Mouse (Mus musculus) bone marrow, adult 2 months (tissue): ENCODE data around the gene Cdr2l. TPM values are rescaled to one million over a fixed set of nuclear protein-coding genes. Genes with fewer than 3 reads are reported as not detected.

Source experiments
- H3K27ac ChIP-seq: fragments of 200-500 bp; 2 replicates; pipeline ENCODE4 v1.5.1; 2012; ENCODE audit warnings: low read depth, mild to moderate bottlenecking, control low read depth, inconsistent platforms, low read length; ENCODE audit not compliant: control insufficient read depth, poor library complexity, insufficient read depth
- H3K4me1 ChIP-seq: fragments of 200-500 bp; 2 replicates; pipeline ENCODE4 v1.6.1; 2011; ENCODE audit warnings: low read length; ENCODE audit not compliant: control insufficient read depth, insufficient read depth
- H3K4me3 ChIP-seq: fragments of 200-500 bp; replicated peaks from 2 replicates; pipeline ENCODE3; 2011; ENCODE audit warnings: mild to moderate bottlenecking, low read depth, low read length, control low read depth; ENCODE audit not compliant: control insufficient read depth
- CTCF ChIP-seq: fragments of 200-500 bp; IDR thresholded peaks from 2 replicates; pipeline ENCODE4 v1.5.1; 2011; ENCODE audit warnings: low read length, control low read depth; ENCODE audit not compliant: control insufficient read depth, insufficient read depth
- POLR2A ChIP-seq: fragments of 200-500 bp; IDR thresholded peaks from 2 replicates; pipeline ENCODE4 v1.6.1; 2011; ENCODE audit warnings: low read depth, mild to moderate bottlenecking, control low read depth, low read length, borderline replicate concordance; ENCODE audit not compliant: control insufficient read depth
- WGBS: fragments of 180-500 bp; shearing (Covaris S2); methylation state at CpG from one replicate; pipeline ENCODE4 v1.1.7; 2018; 5-methylcytosine and 5-hydroxymethylcytosine counted together
- polyA plus RNA-seq: library from polyadenylated mRNA; stranded (reverse); fragments of >200 nt; gene quantifications from 2 replicates; pipeline ENCODE4 v1.2.4, GENCODE M21; 2011; ENCODE audit warnings: low replicate concordance; ENCODE audit not compliant: missing spikeins, insufficient read depth, insufficient read length

The Cdr2l gene
- polyA plus RNA-seq, 1 experiment = 3.1 TPM

- TF ChIP-seq POLR2A (no peak), CTCF (no peak)
- no peak overlapping the region for H3K27ac ChIP-seq
- 78% methylated on average over 7 of the region's 7 CpGs for WGBS
- no peaks in the 10 kb centered on the region for H3K4me1 ChIP-seq
- no peak overlapping the region for H3K4me3 ChIP-seq
Observed at GRCm38 (mm10) chr11:115391358-115391757, 9.6 kb downstream of the Cdr2l start.

- peaks cover 2% of the 10 kb centered on the region for H3K4me1 ChIP-seq
- no peak overlapping the region for H3K27ac ChIP-seq
- TF ChIP-seq POLR2A = no peak
- no peak for TF ChIP-seq CTCF
- H3K4me3 ChIP-seq = no peak overlapping the region
- WGBS = 82% methylated on average over 34 of the region's 34 CpGs
Observed at GRCm38 (mm10) chr11:115393721-115394325, 12.1 kb downstream of the Cdr2l start.

DNA sequence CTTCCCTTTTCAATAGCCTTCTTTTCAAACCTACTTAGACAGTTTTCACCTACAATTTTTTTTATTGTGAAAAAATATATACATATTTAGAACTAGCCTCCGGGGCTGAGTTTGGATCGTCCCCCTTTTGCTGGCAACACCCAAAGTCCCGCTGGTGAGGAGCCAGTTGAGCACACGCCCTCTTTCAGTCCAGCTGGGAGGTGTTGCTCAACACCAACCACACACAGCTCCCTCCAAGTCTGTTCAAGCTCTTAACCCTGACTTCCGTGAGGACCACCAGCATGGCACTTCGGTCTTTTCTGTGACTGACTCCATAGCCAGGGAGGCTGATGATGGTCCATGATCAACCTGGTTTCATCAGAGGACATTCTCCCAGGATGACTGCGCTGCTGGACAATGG, 16.4 kb downstream of the Cdr2l start:
- no peak overlapping the region for H3K27ac ChIP-seq
- peaks cover 2% of the 10 kb centered on the region for H3K4me1 ChIP-seq
- WGBS = 37% methylated on average over 7 of the region's 7 CpGs
- TF ChIP-seq POLR2A (no peak), CTCF (no peak)
- H3K4me3 ChIP-seq = no peak overlapping the region

- Histone ChIP-seq H3K4me1 (peaks cover 4% of the 10 kb centered on the region), H3K4me3 (no peak overlapping the region), H3K27ac (no peak overlapping the region)
- 70% methylated on average over 3 of the region's 3 CpGs for WGBS
- no peak for TF ChIP-seq CTCF
- TF ChIP-seq POLR2A = no peak
Observed at GRCm38 (mm10) chr11:115400126-115400525, 18.4 kb downstream of the Cdr2l start.

GRCm38 (mm10) chr11:115400630-115401391, 19.1 kb downstream of the Cdr2l start:
- no peak overlapping the region for H3K27ac ChIP-seq
- TF ChIP-seq POLR2A = no peak
- TF ChIP-seq CTCF = no peak
- peaks cover 4% of the 10 kb centered on the region for H3K4me1 ChIP-seq
- H3K4me3 ChIP-seq = no peak overlapping the region
- 56% methylated on average over 11 of the region's 11 CpGs for WGBS

DNA sequence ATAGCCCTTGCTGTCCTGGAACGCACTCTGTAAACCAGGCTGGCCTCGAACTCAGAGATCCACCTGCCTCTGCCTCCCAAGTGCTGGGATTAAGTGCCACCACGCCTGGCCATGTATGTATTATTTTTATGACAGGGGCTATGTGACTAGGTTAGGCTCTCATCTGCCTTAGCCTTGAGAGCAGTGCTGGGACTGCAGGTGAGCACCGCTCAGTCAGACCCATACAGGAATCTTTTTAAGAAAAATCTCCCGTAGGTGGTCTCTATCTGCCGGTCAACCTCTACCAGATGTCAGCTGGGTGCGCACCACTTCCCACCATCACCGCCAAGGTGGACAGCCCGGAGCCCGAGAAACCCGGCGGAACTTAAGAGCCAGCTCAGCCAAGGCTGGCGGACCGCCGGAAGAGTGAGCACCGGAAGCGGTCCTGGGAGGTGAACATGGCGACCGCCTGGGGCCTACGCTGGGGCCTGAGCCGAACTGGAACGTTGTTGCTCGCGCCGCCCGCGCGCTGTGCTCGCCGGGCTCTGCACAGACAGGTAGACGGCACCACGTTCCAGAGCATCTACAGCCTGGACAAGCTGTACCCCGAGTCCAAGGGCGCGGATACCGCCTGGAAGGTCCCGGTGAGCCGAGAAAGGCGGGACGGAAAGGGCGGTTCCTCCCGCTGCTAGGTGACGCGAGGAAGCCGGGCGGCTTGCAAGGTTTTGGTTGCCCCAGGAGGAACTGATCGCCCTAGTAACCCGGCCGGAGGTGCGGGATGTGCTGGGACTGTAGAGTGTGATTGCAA, 21.8 kb downstream of the Cdr2l start, which contains the start of gene Mrpl58:
Gene Mrpl58, plus strand, starts transcription at position 415 of the 787 bp plus-strand sequence.
- 3% methylated on average over 50 of the region's 50 CpGs for WGBS
- H3K27ac ChIP-seq = peak within 1 kb of the TSS; percentile 97
- TF ChIP-seq POLR2A = peak; percentile 17; the same call in 1 of the 2 replicates
- TF ChIP-seq CTCF = no peak
- H3K4me3 ChIP-seq = peak within 1 kb of the TSS; percentile 99
- H3K4me1 ChIP-seq = peaks cover 4% of the 10 kb centered on the region; the same call in 1 of the 2 replicates

- H3K4me1 ChIP-seq = peaks cover 7% of the 10 kb centered on the region
- TF ChIP-seq POLR2A (no peak), CTCF (no peak)
- no peak overlapping the region for H3K27ac ChIP-seq
- no peak overlapping the region for H3K4me3 ChIP-seq
- 91% methylated on average over 6 of the region's 6 CpGs for WGBS
Observed at GRCm38 (mm10) chr11:115405723-115406122, 24.0 kb downstream of the Cdr2l start.
